21 mouse cellular contexts compared by ENCODE assay signal in the genomic region with DNA sequence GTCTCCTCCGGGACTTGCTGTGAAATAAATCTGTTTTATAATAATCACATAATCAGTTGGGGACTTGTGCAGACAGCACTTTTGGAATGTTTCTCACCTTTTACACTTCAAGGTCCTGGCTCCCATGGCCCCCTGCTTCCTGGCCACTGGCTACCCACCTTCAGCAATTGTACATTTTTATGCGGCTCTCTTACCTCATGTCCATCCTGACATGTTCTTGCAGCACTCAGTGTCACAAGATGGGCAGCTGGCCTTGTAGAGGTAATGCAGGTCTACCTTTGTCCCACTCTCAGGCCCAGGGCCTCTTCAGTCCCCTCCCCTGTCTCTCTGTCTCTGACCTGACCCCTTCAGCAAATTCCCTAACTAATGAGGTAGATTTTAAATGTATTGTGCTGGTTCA. TPM values are rescaled to one million over a fixed set of nuclear protein-coding genes. Genes with fewer than 3 reads are reported as not detected.
"Had no signal": no experiment of that assay in that cellular context is flagged by ENCODE, and none has a peak within 500 bp of the region (broad histone marks: within the 10 kb centered on the region; RNA-seq: fewer than 3 reads in every experiment).

No protein-coding gene starts in this region.

- DNase-seq: retina, postnatal 1 day; right cerebral cortex, adult 18-20 months; right cerebral cortex, postnatal 14 days; right cerebral cortex, postnatal 25 days; right cerebral cortex, postnatal 4 days; spleen, adult 18-20 months; thymus, adult 18-20 months; thymus, adult 2 months; thymus, postnatal 14 days; thymus, postnatal 25 days; thymus, postnatal 36 days; thymus, postnatal 4 days had no signal

- H3K36me3 ChIP-seq: stomach, embryonic 15.5 days had no signal

- H3K4me2 ChIP-seq: neural tube, embryonic 12.5 days; neural tube, embryonic 13.5 days; neural tube, embryonic 15.5 days; stomach, embryonic 15.5 days had no signal

- H3K27ac ChIP-seq: neural tube, embryonic 12.5 days; neural tube, embryonic 13.5 days; neural tube, embryonic 15.5 days; stomach, embryonic 15.5 days had no signal

- H3K27me3 ChIP-seq: neural tube, embryonic 12.5 days; neural tube, embryonic 13.5 days; neural tube, embryonic 15.5 days; stomach, embryonic 15.5 days had no signal

- H3K9me3 ChIP-seq: neural tube, embryonic 12.5 days; neural tube, embryonic 13.5 days; neural tube, embryonic 15.5 days; stomach, embryonic 15.5 days had no signal

- H3K4me3 ChIP-seq: neural tube, embryonic 12.5 days; neural tube, embryonic 13.5 days; neural tube, embryonic 15.5 days; stomach, embryonic 15.5 days had no signal

- H3K4me1 ChIP-seq: neural tube, embryonic 12.5 days; stomach, embryonic 15.5 days had no signal

- H3K9ac ChIP-seq: neural tube, embryonic 12.5 days; neural tube, embryonic 13.5 days; neural tube, embryonic 15.5 days; stomach, embryonic 15.5 days had no signal

RNA-seq across cellular contexts. Expression of gene Tff3, which starts 32.6 kb away (rescaled TPM):
- total RNA-seq: neutrophil, adult 5-6 weeks had no signal
- polyA plus RNA-seq: neural tube, embryonic 14.5 days; spleen, adult 2 months; urinary bladder, adult 2 months had no signal

RNA-seq across cellular contexts. Expression of gene Tff2, which starts 47.2 kb away (rescaled TPM):
- total RNA-seq: neutrophil, adult 5-6 weeks had no signal
- polyA plus RNA-seq: neural tube, embryonic 11.5 days; neural tube, embryonic 12.5 days; neural tube, embryonic 13.5 days; neural tube, embryonic 14.5 days; neural tube, embryonic 15.5 days had no signal
